Mouse (Mus musculus) NIH3T3 (cell line): ENCODE data around the gene Gm136.

Source experiments
- DNase-seq: peaks from one replicate; pipeline ENCODE4 v3.0.0-alpha.2; 2012; ENCODE audit warnings: low read depth

Gene Gm136

DNA sequence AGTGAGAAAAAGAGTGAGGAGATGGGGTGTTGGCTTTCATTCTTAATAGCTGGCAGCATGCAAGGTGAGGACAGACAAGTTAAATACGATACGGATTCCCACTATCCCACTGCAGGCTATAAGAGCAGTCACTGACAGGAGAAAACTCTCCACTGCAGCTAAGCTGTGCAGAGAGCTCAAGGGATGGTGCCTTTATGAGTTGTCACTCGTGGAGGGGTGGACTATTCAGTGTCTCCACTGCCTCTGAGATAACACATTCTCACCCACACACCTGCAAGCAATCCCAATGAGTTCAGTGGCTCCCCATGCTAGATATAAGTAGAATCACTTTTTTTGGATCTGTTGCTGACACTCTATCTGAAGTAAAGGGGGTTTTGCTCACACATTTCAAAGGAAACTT lies 47.9 kb downstream of the Gm136 start:
- DNase-seq: no peak

DNA sequence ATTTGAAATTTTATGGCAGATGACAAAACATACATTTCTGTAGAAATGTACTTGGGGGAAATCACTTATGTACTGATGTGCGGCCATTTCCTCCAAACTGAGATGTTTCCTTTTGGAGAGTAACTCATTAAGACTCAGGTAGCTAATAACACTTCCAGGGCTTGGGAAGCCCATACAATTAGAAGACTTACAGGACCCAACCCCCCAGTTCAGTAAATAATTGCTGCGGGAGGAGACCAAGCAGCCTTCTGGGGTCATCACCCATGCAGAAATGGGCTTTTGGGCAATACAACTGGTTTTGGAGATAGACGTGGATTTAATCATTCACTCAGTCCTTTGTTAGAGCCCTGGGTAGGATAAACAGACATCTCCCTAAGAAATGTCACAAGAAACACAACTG lies 48.8 kb downstream of the Gm136 start:
- no peak for DNase-seq

DNA sequence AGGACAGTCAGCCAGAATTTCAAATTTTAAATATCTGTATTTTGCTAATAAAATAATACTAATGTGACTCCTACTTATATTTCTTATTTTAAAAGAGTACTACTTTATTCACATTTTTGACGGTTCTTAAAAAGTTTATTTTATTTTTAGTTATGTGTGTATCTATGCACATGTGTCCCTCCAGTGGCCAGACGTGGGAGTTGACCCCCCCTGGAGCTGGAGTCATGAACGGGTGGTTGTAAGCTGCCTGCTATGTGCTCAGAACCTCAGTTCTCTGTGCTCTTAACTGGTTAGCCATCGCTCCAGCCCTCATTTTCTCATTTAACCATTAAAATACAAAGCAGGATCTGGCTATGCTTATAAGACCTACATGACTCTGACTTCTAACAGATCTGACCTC lies 53.0 kb downstream of the Gm136 start:
- DNase-seq: peak; percentile 17

DNA sequence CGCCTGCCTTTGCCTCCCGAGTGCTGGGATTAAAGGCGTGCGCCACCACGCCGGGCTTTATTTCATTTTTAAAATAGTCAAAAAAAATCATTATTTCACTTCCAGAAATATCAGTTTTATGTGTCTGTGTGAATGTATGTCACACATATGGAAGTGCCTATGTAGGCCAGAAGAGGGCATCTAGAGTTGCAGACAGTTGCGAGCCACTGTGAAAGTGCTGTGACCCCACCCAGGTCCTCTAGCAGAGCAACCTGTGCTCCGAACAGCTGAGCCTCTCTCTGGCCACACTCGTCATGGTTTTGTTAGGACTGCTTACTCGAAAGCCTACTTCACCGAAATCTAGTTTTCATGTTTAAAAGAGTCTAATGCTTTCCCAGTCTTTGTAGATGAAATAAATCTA lies 53.8 kb downstream of the Gm136 start:
- no peak for DNase-seq

DNA sequence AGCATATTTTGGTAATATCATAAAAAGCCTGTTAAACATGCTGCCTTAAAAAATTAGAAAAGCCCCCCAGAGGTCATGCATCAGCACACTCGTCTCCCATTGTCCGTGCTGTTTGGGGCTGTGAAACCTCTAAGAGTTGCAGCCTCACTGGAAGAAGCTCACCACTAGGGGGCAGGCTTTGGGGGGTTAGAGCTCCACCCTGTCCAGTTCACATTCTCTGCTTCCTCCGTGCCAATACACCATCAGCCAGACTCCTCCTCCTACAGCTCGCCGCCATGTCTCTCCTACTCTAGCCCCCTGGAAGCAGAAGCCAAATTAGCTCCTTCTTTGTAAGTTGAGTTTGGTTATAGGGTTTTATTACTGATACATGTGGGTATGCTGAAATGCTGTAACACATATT lies 54.5 kb downstream of the Gm136 start:
- DNase-seq: peak; percentile 29
